Mouse (Mus musculus) right cerebral cortex, adult 2 months (tissue): Measurements from ENCODE around the gene Efhc1.

Experiments
- DNase-seq, 2 experiments: peaks; one replicate each; pipeline ENCODE4 v3.0.0; 2021 to 2022; ENCODE audit warnings: low spot score in 2 of 2

The Efhc1 gene

GRCm38 (mm10) chr1:21007941-21008701 lies 56.7 kb downstream of the Efhc1 start:
- DNase-seq = no peak

GRCm38 (mm10) chr1:21008891-21009290 lies 57.5 kb downstream of the Efhc1 start:
- DNase-seq = no peak

DNA sequence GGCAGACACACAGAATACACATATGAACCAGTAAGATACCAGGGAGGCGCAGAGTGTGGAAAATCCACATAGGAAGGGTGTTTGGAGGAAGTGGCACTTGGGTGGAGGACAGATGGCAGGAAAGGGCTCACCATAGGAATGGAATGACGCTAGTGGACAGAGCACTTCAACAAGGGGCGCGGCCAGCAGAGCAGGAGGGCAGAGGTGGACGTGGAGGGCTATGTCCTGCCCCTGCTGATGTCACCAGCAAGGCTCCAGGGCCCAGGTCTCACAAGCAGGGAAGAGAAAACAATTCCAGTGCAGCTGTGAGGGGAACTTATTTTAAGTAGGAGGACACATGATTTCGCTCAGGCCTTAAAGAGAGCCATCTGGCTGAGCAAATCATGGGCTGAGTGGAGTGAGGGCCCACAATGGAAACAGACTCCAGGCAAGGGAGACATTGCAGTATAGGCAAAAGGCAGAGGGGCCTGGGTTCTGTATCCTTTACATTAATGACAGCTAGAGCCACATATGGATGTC lies 58.9 kb downstream of the Efhc1 start:
- no peak for DNase-seq

DNA sequence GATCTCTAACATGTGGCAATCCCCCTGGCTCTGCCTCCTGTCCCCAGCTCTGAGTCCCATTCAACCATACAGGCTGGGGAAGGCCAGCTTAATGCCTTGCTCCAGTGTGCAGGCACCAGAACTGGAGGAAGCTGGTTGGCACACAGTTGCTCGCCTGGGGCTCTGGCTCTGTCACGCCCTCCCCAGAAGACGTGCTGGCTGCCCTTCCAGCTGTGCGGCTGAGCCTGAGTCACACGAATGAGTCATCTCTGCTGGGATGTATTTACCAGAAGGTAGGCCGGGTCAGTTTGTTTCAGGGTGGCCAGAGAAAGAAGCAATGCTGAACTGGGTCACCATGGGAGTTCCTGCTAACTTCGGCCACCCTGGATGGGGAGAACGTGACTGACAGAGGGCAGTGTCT lies 63.0 kb downstream of the Efhc1 start:
- DNase-seq = peak in 1 of 2 experiments; percentile 17

DNA sequence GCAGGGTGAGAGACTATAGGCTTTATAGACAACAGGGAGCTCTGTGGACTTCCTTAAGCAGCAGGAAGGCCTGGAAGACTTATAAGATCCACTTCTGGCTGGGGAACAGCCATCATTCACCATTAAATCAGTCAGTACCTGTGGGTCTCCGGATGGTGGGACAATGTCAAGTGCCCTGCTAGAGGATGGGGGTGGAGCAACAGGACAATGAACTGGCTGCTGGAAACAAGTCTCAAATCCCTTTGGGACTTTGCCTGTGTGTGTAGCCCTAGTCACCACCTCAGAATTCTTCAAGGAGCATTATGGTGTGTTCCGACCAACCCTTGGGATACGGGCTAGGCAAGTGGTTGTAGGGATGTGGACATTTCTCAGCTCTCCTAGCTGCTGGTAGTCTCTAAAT lies 71.7 kb downstream of the Efhc1 start:
- no peak for DNase-seq

DNA sequence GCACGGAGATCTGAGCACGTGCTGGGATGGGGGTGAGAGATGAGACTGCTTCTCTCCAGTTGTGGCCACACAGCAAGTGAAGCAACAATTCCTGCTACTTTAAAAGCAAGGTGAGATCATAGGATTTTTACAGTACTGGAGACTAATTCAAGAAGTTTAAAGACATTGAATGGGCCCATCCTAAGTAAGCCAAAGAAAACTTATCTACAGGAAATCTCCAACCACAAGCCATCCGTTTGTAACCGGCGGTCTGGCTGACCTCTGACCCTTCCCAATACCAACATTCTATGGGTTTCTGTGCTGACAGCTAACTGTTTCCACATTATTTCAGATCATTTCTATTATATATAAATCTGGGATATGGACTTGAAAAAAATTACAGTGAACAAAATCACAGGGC lies 73.8 kb downstream of the Efhc1 start:
- DNase-seq = no peak

- no peak for DNase-seq
Observed at GRCm38 (mm10) chr1:21026534-21026933, 75.1 kb downstream of the Efhc1 start.

DNA sequence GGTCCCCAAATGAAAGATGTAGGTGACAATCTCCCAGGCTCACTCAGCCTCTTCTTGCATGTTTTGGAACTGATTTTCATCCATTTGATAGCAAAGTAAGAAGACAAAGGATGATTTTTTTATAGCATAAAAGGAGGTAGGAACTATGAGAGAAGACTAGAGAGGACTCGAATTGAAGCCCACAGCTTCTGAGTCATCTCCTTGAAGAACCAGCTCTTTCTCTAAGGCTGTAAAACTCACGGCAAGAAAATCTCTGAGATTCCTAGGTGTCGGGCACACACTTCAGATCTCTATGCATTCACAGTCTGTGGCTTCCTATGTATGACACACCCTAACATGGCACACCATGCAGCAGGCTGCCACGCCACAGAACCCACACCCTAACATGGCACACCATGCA lies 77.6 kb downstream of the Efhc1 start:
- DNase-seq = no peak

GRCm38 (mm10) chr1:21031650-21032049 lies 80.2 kb downstream of the Efhc1 start:
- no peak for DNase-seq

- no peak for DNase-seq
Observed at GRCm38 (mm10) chr1:21033065-21033791, 81.8 kb downstream of the Efhc1 start.

GRCm38 (mm10) chr1:21033792-21034119 lies 82.3 kb downstream of the Efhc1 start:
- DNase-seq = no peak

- DNase-seq = no peak
Observed at GRCm38 (mm10) chr1:21035878-21036277, 84.5 kb downstream of the Efhc1 start.

GRCm38 (mm10) chr1:21037881-21038601 lies 86.6 kb downstream of the Efhc1 start:
- no peak for DNase-seq

- no peak for DNase-seq
Observed at GRCm38 (mm10) chr1:21039564-21039963, 88.1 kb downstream of the Efhc1 start.

DNA sequence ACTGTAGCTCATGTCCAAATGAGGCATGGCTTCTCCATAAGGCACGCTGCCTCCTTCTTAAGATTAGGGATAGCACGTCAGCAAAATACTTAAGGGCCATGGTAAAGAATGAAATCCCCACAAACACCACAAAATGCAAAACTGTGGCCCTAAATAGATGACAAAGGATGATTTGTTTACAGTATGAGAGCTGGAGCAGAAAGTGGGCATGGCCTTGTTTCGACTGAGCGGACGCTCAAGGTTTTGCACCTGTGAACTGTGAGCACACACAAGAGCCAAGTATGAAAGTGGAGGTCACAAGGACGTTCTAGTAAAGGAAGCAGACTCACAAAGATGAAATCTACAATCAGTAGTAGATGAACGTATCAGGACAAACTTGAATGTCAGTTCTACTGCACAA lies 88.7 kb downstream of the Efhc1 start:
- DNase-seq = no peak
